Comparison of ENCODE assay signal across 16 mouse cellular contexts in genomic region chr17:29497481-29497880, GRCm38 (mm10). TPM values are rescaled to one million over a fixed set of nuclear protein-coding genes. Genes with fewer than 3 reads are reported as not detected.
"Had no signal": no experiment of that assay in that cellular context is flagged by ENCODE, and none has a peak within 500 bp of the region (broad histone marks: within the 10 kb centered on the region; RNA-seq: fewer than 3 reads in every experiment).

No protein-coding gene starts in this region.

RNA-seq across cellular contexts. Expression of gene Gm17657, which starts 52.0 kb away (rescaled TPM):
- total RNA-seq: megakaryocyte progenitor cell, adult 5-6 weeks; midbrain, postnatal 0 days; monocyte, adult 5-6 weeks; neutrophil, adult 5-6 weeks had no signal
- polyA plus RNA-seq: lung, embryonic 14.5 days; lung, embryonic 16.5 days; midbrain, embryonic 11.5 days; midbrain, embryonic 13.5 days; midbrain, embryonic 15.5 days; midbrain, postnatal 0 days; neural tube, embryonic 12.5 days; neural tube, embryonic 14.5 days; spleen, adult 2 months; stomach, embryonic 15.5 days; stomach, postnatal 0 days; thymus, adult 2 months; urinary bladder, adult 2 months had no signal

RNA-seq across cellular contexts. Expression of gene Tmem217, which starts 54.7 kb away (rescaled TPM):
- total RNA-seq: megakaryocyte progenitor cell, adult 5-6 weeks; midbrain, postnatal 0 days; monocyte, adult 5-6 weeks; neutrophil, adult 5-6 weeks had no signal
- polyA plus RNA-seq: spleen, adult 2 months had no signal
